26 mouse cellular contexts compared by ENCODE assay signal in genomic region chr11:115931235-115931634, GRCm38 (mm10). TPM values are rescaled to one million over a fixed set of nuclear protein-coding genes. Genes with fewer than 3 reads are reported as not detected.
DNase-seq lines count a peak whose midpoint lies in the region; ATAC-seq and TF ChIP-seq lines count a peak whose summit lies in the region.
"Had no signal": no experiment of that assay in that cellular context is flagged by ENCODE, and none has a peak within 500 bp of the region (broad histone marks: within the 10 kb centered on the region; RNA-seq: fewer than 3 reads in every experiment).

No protein-coding gene starts in this region.

- no peak for DNase-seq in embryonic facial prominence, embryonic 10.5 days (ENCODE audit: low spot score)
- DNase-seq in liver, embryonic 13.5 days = no peak
- DNase-seq in liver, embryonic 11.5 days (ENCODE audit: low spot score) = no peak
- DNase-seq in testis, postnatal 14 days (ENCODE audit: low spot score) = no peak
- DNase-seq: adrenal gland, adult 2 months; adrenal gland, postnatal 10 days; adrenal gland, postnatal 25 days; B cell, adult 2 months; cerebellum, adult 11 months; cerebellum, adult 18-20 months; cerebellum, adult 8-10 months; cerebellum, adult 9-11 months; cerebellum, postnatal 14 days; cerebellum, postnatal 36 days; embryo, embryonic 11 days had no signal

- H3K27me3 ChIP-seq in embryonic facial prominence, embryonic 13.5 days = no peaks in the 10 kb centered on the region
- no peaks in the 10 kb centered on the region for H3K27me3 ChIP-seq in embryonic facial prominence, embryonic 10.5 days (replicated peaks; ENCODE audit: low read depth, poor library complexity, severe bottlenecking)
- no peaks in the 10 kb centered on the region for H3K27me3 ChIP-seq in liver, embryonic 13.5 days
- no peaks in the 10 kb centered on the region for H3K27me3 ChIP-seq in liver, embryonic 11.5 days (replicated peaks; ENCODE audit: control insufficient read depth, insufficient read depth, low read length)
- no peaks in the 10 kb centered on the region for H3K27me3 ChIP-seq in testis, adult 2 months (ENCODE audit: control insufficient read depth, insufficient read depth, low read length)
- H3K27me3 ChIP-seq: embryonic facial prominence, embryonic 12.5 days; embryonic facial prominence, embryonic 15.5 days; forebrain, embryonic 12.5 days had no signal

- H3K4me2 ChIP-seq in embryonic facial prominence, embryonic 13.5 days = no peak overlapping the region
- H3K4me2 ChIP-seq in liver, embryonic 13.5 days = peak overlapping the region; percentile 91; the same call in 1 of the 2 replicates
- no peak overlapping the region for H3K4me2 ChIP-seq in liver, embryonic 11.5 days
- H3K4me2 ChIP-seq: embryonic facial prominence, embryonic 15.5 days had no signal

- no peak overlapping the region for H3K4me3 ChIP-seq in embryonic facial prominence, embryonic 13.5 days
- no peak overlapping the region for H3K4me3 ChIP-seq in embryonic facial prominence, embryonic 10.5 days
- H3K4me3 ChIP-seq in liver, embryonic 13.5 days (replicated peaks) = 0 out of 2 replicates have a peak overlapping the region, but pooled peaks have one; percentile 92
- no peak overlapping the region for H3K4me3 ChIP-seq in liver, embryonic 11.5 days (ENCODE audit: low read depth, low read length)
- H3K4me3 ChIP-seq in testis, adult 2 months (ENCODE audit: control insufficient read depth, low read depth, low read length) = peak overlapping the region; percentile 48; the same call in 1 of the 2 replicates
- H3K4me3 ChIP-seq: embryonic facial prominence, embryonic 12.5 days had no signal

- no peak for TF ChIP-seq CTCF in testis, adult 2 months (IDR thresholded peaks at IDR 0.05; ENCODE audit: control insufficient read depth, insufficient read depth, insufficient replicate concordance, low read depth, low read length)

- H3K36me3 ChIP-seq in embryonic facial prominence, embryonic 13.5 days = peaks cover 27% of the 10 kb centered on the region
- H3K36me3 ChIP-seq in embryonic facial prominence, embryonic 10.5 days (replicated peaks) = peaks cover 44% of the 10 kb centered on the region
- peaks cover 40% of the 10 kb centered on the region for H3K36me3 ChIP-seq in liver, embryonic 13.5 days
- H3K36me3 ChIP-seq in liver, embryonic 11.5 days (ENCODE audit: control insufficient read depth, insufficient read depth, low read length) = no peaks in the 10 kb centered on the region; the same call in 1 of the 2 replicates
- peaks cover 2% of the 10 kb centered on the region; the same call in 1 of the 2 replicates for H3K36me3 ChIP-seq in testis, adult 2 months (ENCODE audit: control insufficient read depth, insufficient read depth, low read length)

- 73% methylated on average over 3 of the region's 3 CpGs for WGBS in embryonic facial prominence, embryonic 13.5 days
- WGBS in embryonic facial prominence, embryonic 10.5 days = 76% methylated on average over 3 of the region's 3 CpGs
- 44% methylated on average over 3 of the region's 3 CpGs for WGBS in liver, embryonic 13.5 days (ENCODE audit: insufficient replicate concordance)
- WGBS in liver, embryonic 11.5 days = 62% methylated on average over 3 of the region's 3 CpGs

- no peaks in the 10 kb centered on the region for H3K9me3 ChIP-seq in embryonic facial prominence, embryonic 13.5 days
- no peaks in the 10 kb centered on the region for H3K9me3 ChIP-seq in embryonic facial prominence, embryonic 10.5 days
- H3K9me3 ChIP-seq in liver, embryonic 13.5 days (replicated peaks) = no peaks in the 10 kb centered on the region
- H3K9me3 ChIP-seq in liver, embryonic 11.5 days (ENCODE audit: control insufficient read depth, low read length) = no peaks in the 10 kb centered on the region
- H3K9me3 ChIP-seq: embryonic facial prominence, embryonic 12.5 days; embryonic facial prominence, embryonic 15.5 days; forebrain, embryonic 10.5 days; forebrain, embryonic 12.5 days had no signal

- no peak overlapping the region for H3K27ac ChIP-seq in embryonic facial prominence, embryonic 13.5 days
- H3K27ac ChIP-seq in embryonic facial prominence, embryonic 10.5 days (replicated peaks) = no peak overlapping the region
- no peak overlapping the region for H3K27ac ChIP-seq in liver, embryonic 13.5 days
- no peak overlapping the region for H3K27ac ChIP-seq in liver, embryonic 11.5 days (ENCODE audit: low read depth, low read length)
- no peak overlapping the region for H3K27ac ChIP-seq in testis, adult 2 months (ENCODE audit: control insufficient read depth, insufficient read depth, low read depth, low read length)
- H3K27ac ChIP-seq: embryonic facial prominence, embryonic 12.5 days; embryonic facial prominence, embryonic 15.5 days; forebrain, embryonic 10.5 days; forebrain, embryonic 12.5 days had no signal

- H3K4me1 ChIP-seq in embryonic facial prominence, embryonic 13.5 days = peaks cover 22% of the 10 kb centered on the region
- H3K4me1 ChIP-seq in embryonic facial prominence, embryonic 10.5 days = peaks cover 20% of the 10 kb centered on the region
- peaks cover 39% of the 10 kb centered on the region for H3K4me1 ChIP-seq in liver, embryonic 13.5 days (replicated peaks)
- peaks cover 17% of the 10 kb centered on the region for H3K4me1 ChIP-seq in liver, embryonic 11.5 days (replicated peaks; ENCODE audit: control insufficient read depth, insufficient read depth, low read length)
- peaks cover 6% of the 10 kb centered on the region for H3K4me1 ChIP-seq in testis, adult 2 months (ENCODE audit: control insufficient read depth, insufficient read depth, low read length)

- TF ChIP-seq POLR2A in testis, adult 2 months (IDR thresholded peaks at IDR 0.05; ENCODE audit: control insufficient read depth, low read depth, low read length) = no peak

- no peak for ATAC-seq in embryonic facial prominence, embryonic 13.5 days (ENCODE audit: insufficient number of reproducible peaks, insufficient read depth, low FRiP score, low TSS enrichment, low read depth)
- ATAC-seq in liver, embryonic 13.5 days (ENCODE audit: low read depth) = no peak
- no peak for ATAC-seq in liver, embryonic 11.5 days (replicated peaks; ENCODE audit: low FRiP score)
- ATAC-seq: CD4-positive, CD25-positive, alpha-beta regulatory T cell, adult 4 months; forebrain, embryonic 14.5 days; forebrain, embryonic 16.5 days had no signal

- H3K9ac ChIP-seq in embryonic facial prominence, embryonic 13.5 days = 0 out of 2 replicates have a peak overlapping the region, but pooled peaks have one; percentile 1
- no peak overlapping the region for H3K9ac ChIP-seq in liver, embryonic 13.5 days
- H3K9ac ChIP-seq in liver, embryonic 11.5 days (ENCODE audit: low read depth, low read length) = no peak overlapping the region
- H3K9ac ChIP-seq: embryonic facial prominence, embryonic 12.5 days; embryonic facial prominence, embryonic 15.5 days; forebrain, embryonic 12.5 days had no signal

RNA-seq across cellular contexts. Expression of gene Sap30bp, which starts 1.8 kb away (rescaled TPM):
- polyA plus RNA-seq in embryonic facial prominence, embryonic 13.5 days (2015; fragmentation: Nextera tagmentation; extraction: Ambion mirVana) = 47.0 and 53.9 TPM in 2 replicates
- polyA plus RNA-seq in embryonic facial prominence, embryonic 10.5 days (2016; fragmentation: Nextera tagmentation; extraction: Ambion mirVana) = 48.4 and 50.8 TPM in 2 replicates
- polyA plus RNA-seq in liver, embryonic 13.5 days (2015; fragmentation: Nextera tagmentation; extraction: Ambion mirVana) = 23.4 and 35.2 TPM in 2 replicates
- 36.5 and 39.9 TPM in 2 replicates for polyA plus RNA-seq in liver, embryonic 11.5 days (2014; fragmentation: Nextera tagmentation; extraction: Ambion mirVana)
- polyA plus RNA-seq in testis, adult 2 months (2012; rRNA removed) = 20.2 and 20.4 TPM in 2 replicates

RNA-seq across cellular contexts. Expression of gene Recql5, which starts 2.0 kb away (rescaled TPM):
- 22.9 and 24.9 TPM in 2 replicates for polyA plus RNA-seq in embryonic facial prominence, embryonic 13.5 days (2015; fragmentation: Nextera tagmentation; extraction: Ambion mirVana)
- 27.9 and 30.7 TPM in 2 replicates for polyA plus RNA-seq in embryonic facial prominence, embryonic 10.5 days (2016; fragmentation: Nextera tagmentation; extraction: Ambion mirVana)
- polyA plus RNA-seq in liver, embryonic 13.5 days (2015; fragmentation: Nextera tagmentation; extraction: Ambion mirVana) = 9.9 and 10.2 TPM in 2 replicates
- polyA plus RNA-seq in liver, embryonic 11.5 days (2014; fragmentation: Nextera tagmentation; extraction: Ambion mirVana) = 19.8 and 22.9 TPM in 2 replicates
- polyA plus RNA-seq in testis, adult 2 months (2012; rRNA removed) = 30.3 and 33.1 TPM in 2 replicates

RNA-seq across cellular contexts. Expression of gene Smim6, which starts 19.4 kb away (rescaled TPM):
- 1.1 and 1.2 TPM in 2 replicates for polyA plus RNA-seq in embryonic facial prominence, embryonic 13.5 days (2015; fragmentation: Nextera tagmentation; extraction: Ambion mirVana)
- 1.1 and 1.6 TPM in 2 replicates for polyA plus RNA-seq in embryonic facial prominence, embryonic 10.5 days (2016; fragmentation: Nextera tagmentation; extraction: Ambion mirVana)
- 3.0 and 3.2 TPM in 2 replicates for polyA plus RNA-seq in liver, embryonic 13.5 days (2015; fragmentation: Nextera tagmentation; extraction: Ambion mirVana)
- polyA plus RNA-seq in liver, embryonic 11.5 days (2014; fragmentation: Nextera tagmentation; extraction: Ambion mirVana) = 3.5 and 3.6 TPM in 2 replicates
- polyA plus RNA-seq in testis, adult 2 months (2012; rRNA removed) = 17.6 and 20.7 TPM in 2 replicates
- polyA plus RNA-seq: adrenal gland, adult 2 months; brain, embryonic 14.5 days; frontal cortex, adult 2 months had no signal

RNA-seq across cellular contexts. Expression of gene Smim5, which starts 31.5 kb away (rescaled TPM):
- 3.3 and 3.4 TPM in 2 replicates for polyA plus RNA-seq in embryonic facial prominence, embryonic 13.5 days (2015; fragmentation: Nextera tagmentation; extraction: Ambion mirVana)
- polyA plus RNA-seq in embryonic facial prominence, embryonic 10.5 days (2016; fragmentation: Nextera tagmentation; extraction: Ambion mirVana) = 1.5 and 1.8 TPM in 2 replicates
- polyA plus RNA-seq in liver, embryonic 13.5 days (2015; fragmentation: Nextera tagmentation; extraction: Ambion mirVana) = 39.0 and 42.3 TPM in 2 replicates
- 39.5 and 45.9 TPM in 2 replicates for polyA plus RNA-seq in liver, embryonic 11.5 days (2014; fragmentation: Nextera tagmentation; extraction: Ambion mirVana)
- 0.72 TPM in 1 of 2 replicates, not detected in the other for polyA plus RNA-seq in testis, adult 2 months (2012; rRNA removed)

RNA-seq across cellular contexts. Expression of gene Itgb4, which starts 43.3 kb away (rescaled TPM):
- 11.2 and 11.6 TPM in 2 replicates for polyA plus RNA-seq in embryonic facial prominence, embryonic 13.5 days (2015; fragmentation: Nextera tagmentation; extraction: Ambion mirVana)
- 1.1 and 1.5 TPM in 2 replicates for polyA plus RNA-seq in embryonic facial prominence, embryonic 10.5 days (2016; fragmentation: Nextera tagmentation; extraction: Ambion mirVana)
- 0.23 and 0.25 TPM in 2 replicates for polyA plus RNA-seq in liver, embryonic 13.5 days (2015; fragmentation: Nextera tagmentation; extraction: Ambion mirVana)
- polyA plus RNA-seq in liver, embryonic 11.5 days (2014; fragmentation: Nextera tagmentation; extraction: Ambion mirVana) = 0.60 and 0.77 TPM in 2 replicates
- 0.44 and 0.76 TPM in 2 replicates for polyA plus RNA-seq in testis, adult 2 months (2012; rRNA removed)
- polyA plus RNA-seq: CD4-positive, CD25-positive, alpha-beta regulatory T cell, adult 4 months had no signal

Comparison
In these comparisons a context has a peak if more than half of its experiments do, and no peak if none do; other contexts are left out.
1. H3K4me3 ChIP-seq: peak in liver, embryonic 13.5 days (single experiment) and testis, adult 2 months (single experiment); none in embryonic facial prominence, embryonic 13.5 days (single experiment), embryonic facial prominence, embryonic 10.5 days (single experiment) and liver, embryonic 11.5 days (single experiment).